Mouse (Mus musculus): ENCODE measurements around the gene Pdgfb.

GRCm38 (mm10) chr15:80026061-80026460 is 11.3 kb upstream of the Pdgfb start:
- no peak for TF ChIP-seq POLR2A (IDR thresholded peaks at IDR 0.05; ENCODE audit: low read depth, low read length)
- TF ChIP-seq CTCF (IDR thresholded peaks at IDR 0.05; ENCODE audit: extremely low read depth, insufficient read length, insufficient replicate concordance, low read depth, low read length) = no peak

Measured in small intestine, adult 2 months (tissue).